Mouse (Mus musculus): ENCODE results near the gene Il18.

DNA sequence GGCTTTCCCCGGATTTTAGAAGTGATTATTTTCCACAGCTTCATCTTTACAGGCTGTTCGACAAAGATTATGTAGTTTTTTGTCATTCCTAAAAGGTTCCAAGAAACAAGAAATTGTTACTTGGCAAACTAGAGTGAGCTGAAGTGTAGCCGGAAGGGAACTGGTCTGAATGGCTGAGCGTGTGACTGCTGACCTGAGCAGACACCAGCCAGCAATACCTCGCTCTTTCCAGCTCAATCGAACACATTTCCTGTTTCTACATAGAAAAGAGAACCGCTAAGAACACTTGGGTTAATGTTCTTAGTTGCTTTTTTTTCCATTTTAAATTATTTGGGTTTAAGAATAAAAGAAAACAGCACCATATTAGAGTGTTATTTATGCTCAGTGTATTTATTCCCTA, 14.5 kb upstream of the Il18 start:
- TF ChIP-seq EP300 (IDR thresholded peaks at IDR 0.05; ENCODE audit: low read depth in 1 of 2, low read length in 2 of 2), result no peak
- no peak for TF ChIP-seq SIN3A (IDR thresholded peaks at IDR 0.05; ENCODE audit: low read length)

All from MEL (cell line).